Mouse (Mus musculus): ENCODE results near the gene Rnf130. TPM values are rescaled to one million over a fixed set of nuclear protein-coding genes. Genes with fewer than 3 reads are reported as not detected.
"Not testable (repeated sequence)": the region's sequence is repeated elsewhere in the genome, so short reads cannot be mapped to it uniquely, and the experiment has no call there.

The Rnf130 gene
- polyA plus RNA-seq, 1 experiment from 2014 or later, result 75.8 TPM

DNA sequence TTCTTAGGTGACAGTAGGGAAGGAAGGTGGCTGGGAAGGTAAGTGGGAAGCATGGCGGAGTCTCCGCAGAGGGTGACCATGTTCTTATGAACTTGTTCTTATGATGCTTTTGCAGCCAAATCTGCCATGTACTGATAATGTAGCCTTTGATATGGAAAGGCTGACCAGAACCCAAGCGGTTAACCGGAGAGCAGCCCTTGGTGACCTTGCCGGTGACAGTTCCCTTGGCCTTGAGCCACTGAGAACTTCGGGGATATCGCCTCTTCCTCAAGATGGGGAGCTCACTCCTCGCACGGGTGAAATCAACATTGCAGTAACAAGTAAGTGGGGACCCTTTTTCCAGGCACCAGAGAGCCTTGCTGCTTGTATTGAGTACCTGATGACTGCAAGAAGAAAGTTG, 70.5 kb downstream of the Rnf130 start:
- 93% methylated on average over 9 of the region's 9 CpGs for WGBS
- Histone ChIP-seq H3K27me3 (no peaks in the 10 kb centered on the region), H3K4me3 (no peak overlapping the region), H3K27ac (replicated peaks) (no peak overlapping the region), H3K9ac (replicated peaks) (no peak overlapping the region), H3K4me1 (peaks cover 16% of the 10 kb centered on the region), H3K4me2 (replicated peaks) (no peak overlapping the region), H3K9me3 (no peaks in the 10 kb centered on the region), H3K36me3 (peaks cover 62% of the 10 kb centered on the region)
- ATAC-seq (replicated peaks), result no peak

DNA sequence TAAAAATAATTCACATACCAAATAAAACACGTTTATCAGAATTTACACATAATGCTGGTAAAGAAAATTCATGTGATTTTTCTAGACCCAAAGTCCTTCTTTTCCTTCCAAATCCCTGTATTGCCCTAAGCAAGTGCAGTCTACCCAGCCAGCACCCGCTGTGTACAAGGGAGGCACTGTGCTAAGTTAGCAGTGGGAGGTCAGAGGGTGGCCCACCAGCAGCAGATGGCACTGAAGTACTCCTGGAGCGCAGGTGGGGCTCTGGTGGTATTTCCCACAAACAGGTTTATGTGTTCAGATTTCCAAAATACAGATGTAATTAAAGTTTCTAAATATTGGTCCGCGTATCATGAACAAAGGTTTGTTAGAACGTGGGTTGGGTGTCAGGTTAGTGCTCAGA, 71.9 kb downstream of the Rnf130 start:
- Histone ChIP-seq H3K36me3 (peaks cover 59% of the 10 kb centered on the region), H3K9me3 (no peaks in the 10 kb centered on the region), H3K27ac (replicated peaks) (no peak overlapping the region), H3K9ac (replicated peaks) (no peak overlapping the region), H3K4me2 (replicated peaks) (no peak overlapping the region), H3K27me3 (no peaks in the 10 kb centered on the region), H3K4me3 (no peak overlapping the region), H3K4me1 (peaks cover 16% of the 10 kb centered on the region)
- ATAC-seq (replicated peaks), result no peak
- WGBS, result 95% methylated on average over 6 of the region's 6 CpGs

DNA sequence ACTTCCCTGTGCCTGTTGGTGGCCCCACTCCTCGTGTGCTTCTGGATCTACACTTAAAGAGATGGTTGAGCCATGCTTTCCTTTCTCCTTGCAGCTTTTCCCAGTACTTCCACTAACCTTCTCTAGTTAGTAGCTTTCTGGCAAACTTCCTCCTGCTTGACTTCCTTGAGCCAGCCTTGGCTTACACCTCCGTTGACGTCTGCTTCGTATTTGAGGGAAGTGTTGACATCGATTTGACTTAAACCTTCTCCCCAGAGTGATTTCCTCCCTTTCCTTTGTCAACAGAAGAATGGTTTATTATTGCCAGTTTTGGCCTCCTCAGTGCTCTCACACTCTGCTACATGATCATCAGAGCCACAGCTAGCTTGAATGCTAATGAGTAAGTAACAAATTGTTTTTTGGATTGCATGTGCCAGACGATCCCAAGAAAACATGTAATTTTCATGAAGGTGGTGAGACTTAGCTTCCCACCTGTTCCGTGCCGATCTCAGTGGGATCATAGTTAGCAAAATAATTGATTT, 73.9 kb downstream of the Rnf130 start:
- H3K4me3 ChIP-seq, result no peak overlapping the region
- H3K27me3 ChIP-seq, result no peaks in the 10 kb centered on the region
- H3K4me1 ChIP-seq, result peaks cover 16% of the 10 kb centered on the region
- no peaks in the 10 kb centered on the region for H3K9me3 ChIP-seq
- WGBS, result 61% methylated on average over 8 of the region's 8 CpGs
- H3K27ac ChIP-seq (replicated peaks), result peak overlapping the region; percentile 51; the same call in 1 of the 2 replicates
- ATAC-seq (replicated peaks), result peak; percentile 38; the same call in 1 of the 2 replicates
- H3K9ac ChIP-seq (replicated peaks), result no peak overlapping the region
- no peak overlapping the region for H3K4me2 ChIP-seq (replicated peaks)
- H3K36me3 ChIP-seq, result peaks cover 46% of the 10 kb centered on the region

DNA sequence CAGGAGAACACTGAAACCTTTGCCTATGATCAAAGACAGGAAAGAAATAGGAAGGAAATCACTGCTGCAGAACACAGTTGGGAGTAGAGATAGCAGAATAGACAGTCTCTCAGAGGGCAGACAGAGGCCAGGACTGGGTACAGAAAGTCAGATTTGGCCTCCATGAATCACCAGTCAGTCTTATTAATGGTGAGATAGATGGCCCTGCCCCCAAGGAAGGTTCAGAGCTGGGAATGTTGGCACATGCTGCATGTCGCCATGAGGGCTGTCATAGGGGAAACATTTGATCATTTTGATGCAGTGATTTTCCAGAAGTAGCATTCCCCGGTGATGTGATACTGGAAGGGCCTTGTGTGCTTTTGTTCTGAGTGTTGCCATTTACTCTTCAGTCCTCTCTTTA, 74.5 kb downstream of the Rnf130 start:
- Histone ChIP-seq H3K9me3 (no peaks in the 10 kb centered on the region), H3K4me1 (peaks cover 16% of the 10 kb centered on the region), H3K4me3 (no peak overlapping the region), H3K27me3 (no peaks in the 10 kb centered on the region), H3K27ac (replicated peaks) (peak overlapping the region; percentile 51; the same call in 1 of the 2 replicates), H3K9ac (replicated peaks) (no peak overlapping the region), H3K4me2 (replicated peaks) (no peak overlapping the region), H3K36me3 (peaks cover 43% of the 10 kb centered on the region)
- ATAC-seq (replicated peaks), result no peak
- 70% methylated on average over 2 of the region's 2 CpGs for WGBS

DNA sequence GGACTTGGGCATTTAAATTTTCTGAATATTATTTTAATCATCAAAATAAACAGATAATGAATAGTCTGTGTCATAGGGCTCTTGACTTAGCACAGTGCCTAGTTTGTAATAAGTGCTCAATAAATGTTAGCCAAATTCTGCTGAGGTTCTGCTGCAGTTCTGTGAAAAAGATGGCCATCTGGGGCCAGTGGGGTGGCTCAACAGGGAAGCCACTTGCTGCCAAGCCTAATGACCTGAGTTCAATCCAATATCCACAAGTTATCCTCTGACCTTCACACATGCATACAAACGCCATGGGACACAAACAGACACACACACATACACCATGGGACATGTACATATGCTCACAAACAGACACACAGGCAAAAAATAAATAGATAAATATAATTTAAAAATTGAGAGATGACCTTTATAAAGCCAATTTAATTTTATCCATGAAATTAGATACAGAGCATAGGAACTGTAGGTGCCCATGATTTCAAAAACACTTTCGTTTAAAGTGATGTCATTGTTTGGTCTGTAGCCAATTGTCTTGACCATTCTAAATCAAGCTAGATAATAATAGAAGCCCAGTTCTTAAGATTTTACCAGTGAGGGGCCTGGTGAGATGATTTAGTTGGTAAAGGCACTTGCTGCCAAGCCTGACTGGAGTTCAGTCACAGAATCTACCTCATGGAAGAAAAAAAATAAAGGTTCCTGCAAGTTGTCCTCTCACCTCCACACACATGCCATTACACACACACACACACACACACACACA, 75.6 kb downstream of the Rnf130 start:
- Histone ChIP-seq H3K4me3 (no peak overlapping the region), H3K36me3 (peaks cover 36% of the 10 kb centered on the region), H3K27ac (replicated peaks) (no peak overlapping the region), H3K9ac (replicated peaks) (no peak overlapping the region), H3K4me1 (peaks cover 16% of the 10 kb centered on the region), H3K27me3 (no peaks in the 10 kb centered on the region), H3K4me2 (replicated peaks) (no peak overlapping the region), H3K9me3 (no peaks in the 10 kb centered on the region)
- WGBS, result 60% methylated on average over 2 of the region's 2 CpGs
- ATAC-seq (replicated peaks), result no peak

DNA sequence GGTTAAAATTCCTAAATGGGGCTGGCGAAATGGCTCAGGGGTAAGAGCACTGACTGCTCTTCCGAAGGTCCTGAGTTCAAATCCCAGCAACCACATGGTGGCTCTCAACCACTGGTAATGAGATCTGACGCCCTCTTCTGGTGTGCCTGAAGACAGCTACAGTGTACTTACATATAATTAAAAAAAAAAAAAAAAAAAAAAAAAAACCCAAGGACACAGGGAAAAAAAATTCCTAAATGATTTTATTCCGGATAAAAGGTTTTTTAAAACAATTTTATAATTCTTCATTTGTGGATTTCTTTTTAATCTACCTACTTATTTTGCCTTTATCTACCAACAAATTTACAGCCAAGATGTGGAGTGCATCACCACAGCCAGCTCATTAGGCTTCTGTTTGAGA, 76.8 kb downstream of the Rnf130 start:
- not testable (repeated sequence) for H3K9me3 ChIP-seq; ATAC-seq (replicated peaks); H3K27me3 ChIP-seq; H3K27ac ChIP-seq (replicated peaks); H3K4me3 ChIP-seq; H3K9ac ChIP-seq (replicated peaks); H3K4me2 ChIP-seq (replicated peaks)
- 93% methylated on average over 4 of the region's 4 CpGs for WGBS
- H3K36me3 ChIP-seq, result peaks cover 29% of the 10 kb centered on the region
- H3K4me1 ChIP-seq, result peaks cover 16% of the 10 kb centered on the region

DNA sequence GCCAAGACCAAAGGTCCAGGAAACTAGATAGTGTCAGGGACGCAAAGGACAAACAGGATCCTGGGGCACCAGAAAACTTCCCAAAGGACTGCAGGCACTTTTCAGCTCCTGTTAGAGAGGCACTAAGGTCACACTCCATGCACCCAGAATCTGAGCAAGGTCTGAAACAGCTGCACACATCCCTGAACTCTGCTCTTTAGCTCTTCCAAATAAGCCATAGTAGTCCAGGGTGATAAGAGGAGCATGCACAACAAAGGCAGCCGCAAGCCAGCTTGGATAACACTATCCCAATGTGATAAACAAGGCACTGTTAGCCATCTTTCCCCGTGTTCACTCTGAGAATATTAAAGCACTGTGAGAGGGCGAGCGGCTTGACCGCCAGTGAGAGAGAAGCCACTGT, 78.9 kb downstream of the Rnf130 start:
- Histone ChIP-seq H3K27ac (replicated peaks) (no peak overlapping the region), H3K4me2 (replicated peaks) (no peak overlapping the region), H3K9ac (replicated peaks) (no peak overlapping the region), H3K9me3 (no peaks in the 10 kb centered on the region), H3K4me1 (peaks cover 10% of the 10 kb centered on the region), H3K36me3 (peaks cover 19% of the 10 kb centered on the region), H3K4me3 (no peak overlapping the region), H3K27me3 (no peaks in the 10 kb centered on the region)
- ATAC-seq (replicated peaks), result no peak
- WGBS, result 92% methylated on average over 6 of the region's 6 CpGs

DNA sequence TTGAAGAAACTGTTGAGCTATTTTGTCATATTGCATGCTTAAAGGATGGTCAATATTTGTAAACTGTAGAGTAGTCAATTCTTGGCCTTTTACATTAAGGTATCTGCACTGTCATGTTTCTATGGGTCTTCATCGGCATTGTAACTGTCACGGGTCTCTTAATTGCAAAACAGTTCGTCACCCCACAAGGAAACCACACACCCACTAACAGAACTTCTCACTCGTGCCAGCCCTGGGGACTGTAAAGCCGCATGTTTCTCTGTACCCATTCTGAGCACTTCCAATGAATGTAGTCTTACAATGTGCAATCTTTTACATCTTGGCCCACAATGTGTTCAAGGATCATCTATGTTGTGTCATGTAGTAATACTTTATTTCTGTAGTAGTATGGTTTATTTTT, 80.1 kb downstream of the Rnf130 start:
- 93% methylated on average over 5 of the region's 5 CpGs for WGBS
- ATAC-seq (replicated peaks), result no peak
- Histone ChIP-seq H3K4me1 (no peaks in the 10 kb centered on the region), H3K9me3 (no peaks in the 10 kb centered on the region), H3K4me3 (no peak overlapping the region), H3K27me3 (no peaks in the 10 kb centered on the region), H3K27ac (replicated peaks) (no peak overlapping the region), H3K9ac (replicated peaks) (no peak overlapping the region), H3K36me3 (peaks cover 11% of the 10 kb centered on the region), H3K4me2 (replicated peaks) (no peak overlapping the region)

DNA sequence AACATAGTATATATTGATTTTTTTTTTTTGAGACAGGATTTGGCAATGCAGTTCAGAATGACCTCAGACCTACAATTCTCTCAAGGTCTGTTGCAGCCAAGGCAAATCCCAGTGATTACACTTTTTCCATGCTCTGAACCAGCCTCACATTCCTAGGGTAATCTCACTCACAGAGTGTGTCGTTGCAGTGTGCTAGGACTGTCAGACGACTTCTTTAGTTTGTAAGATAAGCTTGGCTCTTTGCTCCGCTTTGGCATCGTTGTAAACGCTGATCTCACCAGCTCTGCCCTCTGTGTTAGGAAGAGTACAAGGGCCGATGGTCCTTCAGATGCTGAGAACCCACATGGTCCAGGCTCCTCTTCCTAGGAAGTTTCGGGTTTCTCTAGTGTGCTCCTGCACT, 80.9 kb downstream of the Rnf130 start:
- 81% methylated on average over 7 of the region's 7 CpGs for WGBS
- Histone ChIP-seq H3K27me3 (no peaks in the 10 kb centered on the region), H3K9ac (replicated peaks) (no peak overlapping the region), H3K9me3 (no peaks in the 10 kb centered on the region), H3K36me3 (peaks cover 9% of the 10 kb centered on the region), H3K27ac (replicated peaks) (no peak overlapping the region), H3K4me1 (no peaks in the 10 kb centered on the region), H3K4me3 (no peak overlapping the region), H3K4me2 (replicated peaks) (no peak overlapping the region)
- ATAC-seq (replicated peaks), result no peak

DNA sequence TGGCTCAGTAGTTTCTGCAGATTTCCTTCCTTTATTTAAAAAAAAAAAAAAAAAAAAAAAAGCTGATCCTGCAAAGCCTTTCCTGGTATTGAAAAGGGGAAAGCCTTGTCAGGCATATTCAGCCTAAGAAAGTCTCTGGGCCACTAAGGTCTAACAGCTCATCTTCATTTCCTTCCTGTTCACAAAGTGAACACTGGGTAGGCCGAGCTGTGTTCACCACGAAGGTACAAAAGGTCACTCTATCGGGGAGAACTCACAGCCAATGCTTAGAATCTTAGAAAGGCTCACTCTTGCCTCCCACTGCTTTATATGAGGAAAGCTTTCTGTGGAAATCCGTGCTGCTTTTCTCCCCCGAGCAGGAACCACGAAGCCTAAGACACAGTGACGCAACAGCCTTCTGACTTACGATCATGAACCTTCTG, 83.7 kb downstream of the Rnf130 start:
- ATAC-seq (replicated peaks), result no peak
- 82% methylated on average over 8 of the region's 8 CpGs for WGBS
- no peak overlapping the region for H3K27ac ChIP-seq (replicated peaks)

DNA sequence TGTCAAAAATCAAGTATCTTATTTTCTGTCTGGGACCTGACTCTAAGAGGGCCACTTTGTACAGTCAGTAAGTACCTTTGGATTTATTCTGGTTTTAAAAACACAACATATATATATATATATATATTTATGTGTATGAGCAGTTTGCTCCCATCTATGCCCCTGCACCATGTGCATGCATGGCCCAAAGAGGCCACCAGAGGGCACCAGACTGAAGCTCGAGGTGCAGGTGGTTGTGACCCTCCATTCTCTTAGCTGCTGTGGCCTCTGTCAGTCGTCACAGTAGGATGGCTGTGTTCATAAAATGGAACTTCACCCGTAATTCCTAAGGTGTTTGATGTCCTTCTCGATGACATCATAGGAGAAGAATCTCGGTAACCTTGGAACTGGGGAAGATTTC, 89.2 kb downstream of the Rnf130 start:
- no peaks in the 10 kb centered on the region for H3K27me3 ChIP-seq
- no peaks in the 10 kb centered on the region for H3K9me3 ChIP-seq
- WGBS, result 21% methylated on average over 5 of the region's 5 CpGs
- H3K4me2 ChIP-seq (replicated peaks), result no peak overlapping the region
- H3K36me3 ChIP-seq, result peaks cover 6% of the 10 kb centered on the region; the same call in 1 of the 2 replicates
- no peak overlapping the region for H3K9ac ChIP-seq (replicated peaks)
- H3K4me1 ChIP-seq, result no peaks in the 10 kb centered on the region
- no peak overlapping the region for H3K27ac ChIP-seq (replicated peaks)
- peak; percentile 63 for ATAC-seq (replicated peaks)
- H3K4me3 ChIP-seq, result no peak overlapping the region

More for the DNA sequence above, 83.7 kb downstream of the Rnf130 start:
- Histone ChIP-seq H3K9me3 (no peaks in the 10 kb centered on the region), H3K9ac (replicated peaks) (no peak overlapping the region), H3K4me2 (replicated peaks) (no peak overlapping the region), H3K36me3 (peaks cover 4% of the 10 kb centered on the region), H3K4me3 (no peak overlapping the region), H3K4me1 (no peaks in the 10 kb centered on the region), H3K27me3 (no peaks in the 10 kb centered on the region)

DNA sequence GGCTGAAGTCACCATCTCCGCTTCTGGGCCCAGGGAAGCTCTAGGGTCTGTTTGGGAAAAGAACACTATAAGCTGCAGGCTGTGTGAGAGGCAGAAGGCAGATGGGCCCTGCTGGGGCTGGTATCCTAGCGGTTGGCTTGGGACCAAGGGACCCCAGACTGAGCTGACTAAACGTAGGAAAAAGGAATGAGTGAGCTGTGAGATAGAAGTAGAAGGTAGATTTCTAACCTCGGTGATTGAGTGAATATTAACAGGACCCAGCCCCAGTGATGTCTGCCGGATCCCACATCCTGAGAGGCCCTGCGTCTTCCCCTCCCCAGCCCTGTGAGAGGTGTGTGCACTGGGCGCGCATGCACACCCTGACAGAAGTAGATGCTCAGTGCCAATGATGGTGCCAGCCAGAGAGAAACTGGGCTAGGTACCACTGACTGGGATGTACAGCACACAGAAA, 97.5 kb downstream of the Rnf130 start:
- H3K9ac ChIP-seq (replicated peaks), result no peak overlapping the region

More for the DNA sequence above, 97.5 kb downstream of the Rnf130 start:
- Histone ChIP-seq H3K4me2 (replicated peaks) (no peak overlapping the region), H3K9me3 (no peaks in the 10 kb centered on the region), H3K36me3 (peaks cover 17% of the 10 kb centered on the region), H3K4me1 (peaks cover 7% of the 10 kb centered on the region; the same call in 1 of the 2 replicates), H3K4me3 (no peak overlapping the region), H3K27ac (replicated peaks) (peak overlapping the region; percentile 51), H3K27me3 (no peaks in the 10 kb centered on the region)
- no peak; the same call in 1 of the 2 replicates for ATAC-seq (replicated peaks)
- 81% methylated on average over 8 of the region's 8 CpGs for WGBS

All from forebrain, embryonic 15.5 days (tissue).